Mouse (Mus musculus) kidney, postnatal 0 days (tissue): Measurements from ENCODE around the gene Cacna2d3. TPM values are rescaled to one million over a fixed set of nuclear protein-coding genes. Genes with fewer than 3 reads are reported as not detected.
A peak's percentile ranks its signal among the peaks of the same experiment; 100 is the strongest.

Experiments used
- ATAC-seq: fragments of 200-750 bp; cut with Nextera tagmentation; replicated peaks from 2 replicates; pipeline ENCODE4 v1.8.0; 2017; ENCODE audit warnings: low read depth, moderate number of reproducible peaks, moderate TSS enrichment, moderate library complexity; ENCODE audit not compliant: low FRiP score
- DNase-seq: peaks from one replicate; pipeline ENCODE4 v3.0.0-alpha.2; 2016; ENCODE audit warnings: low spot score
- H3K27ac ChIP-seq: fragments of 300-500 bp; sonication (generic); 2 replicates; pipeline ENCODE4 v1.5.1; 2014; ENCODE audit warnings: mild to moderate bottlenecking
- H3K27me3 ChIP-seq: fragments of 300-500 bp; sonication (generic); 2 replicates; pipeline ENCODE4 v1.6.1; 2014; ENCODE audit warnings: low read length, mixed read lengths; ENCODE audit not compliant: insufficient read depth
- H3K36me3 ChIP-seq: fragments of 300-500 bp; sonication (generic); 2 replicates; pipeline ENCODE4 v1.6.1; 2014; ENCODE audit warnings: low read length, mixed read lengths; ENCODE audit not compliant: insufficient read depth
- H3K4me1 ChIP-seq: fragments of 300-500 bp; sonication (generic); replicated peaks from 2 replicates; pipeline ENCODE4 v1.6.1; 2014; ENCODE audit warnings: antibody characterized with exemption, low read length, mixed read lengths; ENCODE audit not compliant: insufficient read depth
- H3K4me2 ChIP-seq: fragments of 300-500 bp; sonication (generic); 2 replicates; pipeline ENCODE4 v1.6.1; 2014; ENCODE audit warnings: mild to moderate bottlenecking, low read length, moderate library complexity, mixed read lengths
- H3K4me3 ChIP-seq: fragments of 300-500 bp; sonication (generic); replicated peaks from 2 replicates; pipeline ENCODE4 v1.5.1; 2014; ENCODE audit warnings: low read depth, low read length
- H3K9ac ChIP-seq: fragments of 300-500 bp; sonication (generic); 2 replicates; pipeline ENCODE4 v1.6.1; 2014; ENCODE audit warnings: low read depth, low read length
- H3K9me3 ChIP-seq: fragments of 300-500 bp; sonication (generic); replicated peaks from 2 replicates; pipeline ENCODE4 v1.6.1; 2016; ENCODE audit warnings: low read length, inconsistent platforms, mixed read lengths
- CTCF ChIP-seq: IDR thresholded peaks from 2 replicates; pipeline ENCODE4 v1.5.1; 2016; ENCODE audit warnings: antibody characterized with exemption, low read depth, mild to moderate bottlenecking, moderate library complexity
- WGBS: fragments of 180-500 bp; shearing (Covaris S2); extraction: QIAGEN DNeasy Blood & Tissue Kit; methylation state at CpG from one replicate; pipeline ENCODE4 v1.1.7; 2014; 5-methylcytosine and 5-hydroxymethylcytosine counted together
- polyA plus RNA-seq: library from polyadenylated mRNA; unstranded; fragments of >200 nt; fragmentation: Nextera tagmentation; extraction: Ambion mirVana; gene quantifications from 2 replicates; pipeline ENCODE4 v1.2.1, GENCODE M21; 2015

The Cacna2d3 gene
- polyA plus RNA-seq, 1 experiment from 2014 or later: 1.8 TPM

GRCm38 (mm10) chr14:29528696-29529095 is 193.0 kb downstream of the Cacna2d3 start:
- ATAC-seq (no peak), DNase-seq (no peak)
- Histone ChIP-seq H3K4me2 (no peak overlapping the region), H3K27me3 (no peaks in the 10 kb centered on the region), H3K4me3 (no peak overlapping the region), H3K9me3 (no peaks in the 10 kb centered on the region), H3K27ac (no peak overlapping the region), H3K36me3 (no peaks in the 10 kb centered on the region), H3K9ac (no peak overlapping the region), H3K4me1 (no peaks in the 10 kb centered on the region)
- TF ChIP-seq CTCF: no peak
- WGBS: 61% methylated on average over 10 of the region's 10 CpGs

- no peak for TF ChIP-seq CTCF
- Histone ChIP-seq H3K4me3 (no peak overlapping the region), H3K9ac (no peak overlapping the region), H3K9me3 (no peaks in the 10 kb centered on the region), H3K4me2 (no peak overlapping the region), H3K27ac (no peak overlapping the region), H3K36me3 (no peaks in the 10 kb centered on the region), H3K4me1 (no peaks in the 10 kb centered on the region), H3K27me3 (no peaks in the 10 kb centered on the region)
- ATAC-seq (no peak), DNase-seq (no peak)
- 54% methylated on average over 7 of the region's 7 CpGs for WGBS
Measured at GRCm38 (mm10) chr14:29519751-29520669, 201.7 kb downstream of the Cacna2d3 start.

GRCm38 (mm10) chr14:29502667-29503066 is 219.0 kb downstream of the Cacna2d3 start:
- Histone ChIP-seq H3K9me3 (no peaks in the 10 kb centered on the region), H3K4me1 (no peaks in the 10 kb centered on the region), H3K9ac (no peak overlapping the region), H3K27ac (no peak overlapping the region), H3K4me3 (no peak overlapping the region), H3K27me3 (no peaks in the 10 kb centered on the region), H3K36me3 (no peaks in the 10 kb centered on the region), H3K4me2 (no peak overlapping the region)
- DNase-seq (no peak), ATAC-seq (no peak)
- whole genome bisulfite sequencing: 69% methylated on average over 5 of the region's 5 CpGs
- no peak for TF ChIP-seq CTCF

- Histone ChIP-seq H3K27me3 (no peaks in the 10 kb centered on the region), H3K4me1 (no peaks in the 10 kb centered on the region), H3K4me2 (no peak overlapping the region), H3K4me3 (no peak overlapping the region), H3K9ac (no peak overlapping the region), H3K27ac (no peak overlapping the region), H3K36me3 (no peaks in the 10 kb centered on the region), H3K9me3 (no peaks in the 10 kb centered on the region)
- no peak for TF ChIP-seq CTCF
- 43% methylated on average over 8 of the region's 8 CpGs for WGBS
- ATAC-seq (no peak), DNase-seq (peak; percentile 27)
Measured at GRCm38 (mm10) chr14:29498546-29499290, 222.9 kb downstream of the Cacna2d3 start.

- no peaks in the 10 kb centered on the region for H3K27me3 ChIP-seq
- H3K27ac ChIP-seq: no peak overlapping the region
- 86% methylated on average over 3 of the region's 3 CpGs for WGBS
- no peak overlapping the region for H3K4me2 ChIP-seq
- no peaks in the 10 kb centered on the region for H3K9me3 ChIP-seq
- no peak overlapping the region for H3K9ac ChIP-seq
- H3K4me3 ChIP-seq: no peak overlapping the region
- no peaks in the 10 kb centered on the region for H3K4me1 ChIP-seq
- no peaks in the 10 kb centered on the region for H3K36me3 ChIP-seq
- no peak for ATAC-seq
- no peak for DNase-seq
- no peak for TF ChIP-seq CTCF
Measured at GRCm38 (mm10) chr14:29496552-29496951, 225.1 kb downstream of the Cacna2d3 start.

GRCm38 (mm10) chr14:29491786-29492185 is 229.9 kb downstream of the Cacna2d3 start:
- no peaks in the 10 kb centered on the region for H3K27me3 ChIP-seq
- H3K27ac ChIP-seq: no peak overlapping the region
- DNase-seq (peak; percentile 28), ATAC-seq (no peak)
- H3K4me3 ChIP-seq: no peak overlapping the region
- no peaks in the 10 kb centered on the region for H3K36me3 ChIP-seq
- no peak overlapping the region for H3K4me2 ChIP-seq
- no peak for TF ChIP-seq CTCF
- no peaks in the 10 kb centered on the region for H3K9me3 ChIP-seq
- no peaks in the 10 kb centered on the region for H3K4me1 ChIP-seq
- WGBS: 48% methylated on average over 1 of the region's 1 CpGs
- no peak overlapping the region for H3K9ac ChIP-seq
